In the genomic region with DNA sequence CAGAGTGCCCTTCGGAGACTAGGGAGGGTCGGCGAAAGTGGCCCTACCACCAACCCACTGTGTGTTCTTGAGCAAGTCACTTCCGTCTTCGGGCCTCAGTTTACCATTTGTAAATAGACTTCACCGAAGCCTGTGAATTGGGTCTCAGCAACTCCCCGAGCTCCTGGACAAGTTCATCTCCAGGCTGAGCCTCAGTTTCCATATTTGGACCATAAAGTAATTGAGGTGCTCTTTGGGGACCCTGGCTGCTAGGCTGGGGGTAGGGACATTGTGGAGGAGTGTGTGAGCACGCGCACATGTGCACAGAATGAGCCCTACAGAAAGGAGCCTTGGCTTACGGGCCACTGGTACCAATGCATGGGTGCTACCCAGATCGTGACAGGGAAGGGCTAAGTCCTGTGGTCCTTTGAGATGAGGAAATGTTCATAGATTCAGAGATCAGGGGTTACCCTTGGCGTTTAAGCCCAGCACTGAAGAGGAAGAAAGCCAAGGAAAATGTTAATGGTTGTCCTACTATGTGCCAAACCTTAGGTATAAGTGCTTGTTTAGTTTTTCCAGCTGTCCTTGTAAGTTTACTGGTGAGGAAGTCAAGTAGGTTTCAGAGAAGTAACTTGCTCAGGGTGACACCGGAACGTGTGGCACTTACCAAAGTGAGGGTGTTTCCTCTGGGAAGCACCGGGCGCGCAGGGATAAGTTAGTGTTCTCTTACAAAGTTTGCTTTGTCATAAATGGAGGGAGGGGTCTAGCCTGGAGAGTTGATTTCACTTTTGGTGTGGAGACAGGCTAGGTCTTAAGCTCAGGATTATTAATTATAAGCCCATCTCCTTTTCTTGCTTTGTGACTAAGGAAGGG, we compare ENCODE assay signal across 8 mouse cellular contexts. TPM values are rescaled to one million over a fixed set of nuclear protein-coding genes. Genes with fewer than 3 reads are reported as not detected.
A peak's percentile ranks its signal among the peaks of the same experiment; 100 is the strongest.
DNase-seq lines count a peak whose midpoint lies in the region; ATAC-seq and TF ChIP-seq lines count a peak whose summit lies in the region.

No protein-coding gene starts in this region.

- peak overlapping the region; percentile 86 for H3K4me2 ChIP-seq in hindbrain, embryonic 15.5 days
- H3K4me2 ChIP-seq in lung, embryonic 14.5 days = peak overlapping the region; percentile 89

- H3K4me3 ChIP-seq in kidney, adult 2 months (ENCODE audit: insufficient read depth, low read depth, low read length) = peak overlapping the region; percentile 95
- peak overlapping the region; percentile 71 for H3K4me3 ChIP-seq in hindbrain, embryonic 15.5 days
- peak overlapping the region; percentile 98 for H3K4me3 ChIP-seq in lung, embryonic 14.5 days (ENCODE audit: low read depth, low read length)
- H3K4me3 ChIP-seq in small intestine, adult 2 months (ENCODE audit: low read depth, low read length) = peak overlapping the region; percentile 86

- TF ChIP-seq POLR2A in kidney, adult 2 months (IDR thresholded peaks at IDR 0.05; ENCODE audit: low read depth, low read length) = no peak
- TF ChIP-seq POLR2A in small intestine, adult 2 months (IDR thresholded peaks at IDR 0.05; ENCODE audit: low read depth, low read length) = no peak

- WGBS in kidney, adult 2 months = under 1% methylated on average over 17 of the region's 17 CpGs
- 4% methylated on average over 17 of the region's 17 CpGs for WGBS in hindbrain, embryonic 15.5 days
- WGBS in lung, embryonic 14.5 days = under 1% methylated on average over 17 of the region's 17 CpGs
- WGBS in small intestine, adult 2 months = under 1% methylated on average over 17 of the region's 17 CpGs

- H3K27ac ChIP-seq in kidney, adult 2 months (ENCODE audit: insufficient read depth, low read depth, low read length) = peak overlapping the region; percentile 94
- H3K27ac ChIP-seq in hindbrain, embryonic 15.5 days (replicated peaks) = peak overlapping the region; percentile 54
- H3K27ac ChIP-seq in lung, embryonic 14.5 days (ENCODE audit: low read depth) = peak overlapping the region; percentile 87
- peak overlapping the region; percentile 93 for H3K27ac ChIP-seq in small intestine, adult 2 months (ENCODE audit: insufficient read depth, low read depth, low read length)

- H3K9ac ChIP-seq in hindbrain, embryonic 15.5 days = peak overlapping the region; percentile 54
- H3K9ac ChIP-seq in lung, embryonic 14.5 days = peak overlapping the region; percentile 92

- no peaks in the 10 kb centered on the region for H3K36me3 ChIP-seq in kidney, adult 2 months (ENCODE audit: control insufficient read depth, insufficient read depth, low read length)
- H3K36me3 ChIP-seq in hindbrain, embryonic 15.5 days = no peaks in the 10 kb centered on the region
- peaks cover 11% of the 10 kb centered on the region; the same call in 1 of the 2 replicates for H3K36me3 ChIP-seq in lung, embryonic 14.5 days (ENCODE audit: insufficient read depth)
- H3K36me3 ChIP-seq in small intestine, adult 2 months (ENCODE audit: control insufficient read depth, insufficient read depth, low read length) = peaks cover 6% of the 10 kb centered on the region; the same call in 1 of the 2 replicates

- TF ChIP-seq CTCF in kidney, adult 2 months (conservative IDR thresholded peaks at IDR 0.05; ENCODE audit: insufficient read depth, insufficient read length, low read depth, low read length) = no peak
- no peak for TF ChIP-seq CTCF in lung, embryonic 14.5 days (IDR thresholded peaks at IDR 0.05; ENCODE audit: low read depth)
- TF ChIP-seq CTCF in small intestine, adult 2 months (IDR thresholded peaks at IDR 0.05; ENCODE audit: extremely low read depth, insufficient read length, insufficient replicate concordance, low read depth, low read length) = no peak

- no peak for ATAC-seq in hindbrain, embryonic 15.5 days (ENCODE audit: low FRiP score, low read depth)
- ATAC-seq in lung, embryonic 14.5 days (ENCODE audit: insufficient read depth) = peak; percentile 33

- intact Hi-C loops in left cerebral cortex, postnatal 10 days (cut with DNase I) = loop anchor here (5.0 kb wide), 1 partner anchor 36 kb away; no protein-coding TSS in a partner anchor

- no peaks in the 10 kb centered on the region for H3K27me3 ChIP-seq in kidney, adult 2 months (replicated peaks; ENCODE audit: control insufficient read depth, insufficient read depth, low read length)
- H3K27me3 ChIP-seq in hindbrain, embryonic 15.5 days = no peaks in the 10 kb centered on the region
- H3K27me3 ChIP-seq in lung, embryonic 14.5 days (ENCODE audit: insufficient read depth, low read length) = no peaks in the 10 kb centered on the region
- no peaks in the 10 kb centered on the region for H3K27me3 ChIP-seq in small intestine, adult 2 months (ENCODE audit: control insufficient read depth, insufficient read depth, low read length)

- H3K4me1 ChIP-seq in kidney, adult 2 months (ENCODE audit: control insufficient read depth, insufficient read depth, low read length) = peaks cover 34% of the 10 kb centered on the region
- H3K4me1 ChIP-seq in hindbrain, embryonic 15.5 days (replicated peaks) = peaks cover 30% of the 10 kb centered on the region
- no peaks in the 10 kb centered on the region; the same call in 1 of the 2 replicates for H3K4me1 ChIP-seq in lung, embryonic 14.5 days (ENCODE audit: insufficient read depth)
- H3K4me1 ChIP-seq in small intestine, adult 2 months (ENCODE audit: control insufficient read depth, insufficient read depth, insufficient read length, low read length) = peaks cover 8% of the 10 kb centered on the region; the same call in 1 of the 2 replicates

- DNase-seq in kidney, adult 2 months = peak; percentile 50
- DNase-seq in kidney, adult 8-10 months = no peak
- peak; percentile 30 for DNase-seq in embryo, embryonic 9.5 days (ENCODE audit: extremely low spot score)
- DNase-seq in lung, embryonic 14.5 days = peak; percentile 67
- no peak for DNase-seq in gastrocnemius, postnatal 10 days
- no peak for DNase-seq in left cerebral cortex, postnatal 10 days (ENCODE audit: extremely low spot score in 1 of 2, low spot score in 2 of 2)

- no peaks in the 10 kb centered on the region for H3K9me3 ChIP-seq in hindbrain, embryonic 15.5 days
- no peaks in the 10 kb centered on the region for H3K9me3 ChIP-seq in lung, embryonic 14.5 days (ENCODE audit: low read depth, low read length)

RNA-seq across cellular contexts. Expression of a gene that starts 0.8 kb away (rescaled TPM):
- polyA plus RNA-seq in kidney, adult 2 months (2012; rRNA removed) = 37.0 and 45.7 TPM in 2 replicates
- 30.3 and 31.1 TPM in 2 replicates for polyA plus RNA-seq in hindbrain, embryonic 15.5 days (2015; fragmentation: Nextera tagmentation; extraction: Ambion mirVana)
- polyA plus RNA-seq in lung, embryonic 14.5 days (2014; fragmentation: Nextera tagmentation; extraction: Ambion mirVana) = 96.3 and 101 TPM in 2 replicates
- polyA plus RNA-seq in small intestine, adult 2 months (2012; rRNA removed) = 37.6 and 97.6 TPM in 2 replicates
- 10 to 100 TPM; 73.1 to 88.7 TPM for total RNA-seq in gastrocnemius, postnatal 10 days (2021)
- total RNA-seq in left cerebral cortex, postnatal 10 days (2021) = 10 to 100 TPM; 23.9 to 38.5 TPM

Comparison
In these comparisons a context has a peak if more than half of its experiments do, and no peak if none do; other contexts are left out.
1. DNase-seq: peak in kidney, adult 2 months (single experiment), embryo, embryonic 9.5 days (single experiment) and lung, embryonic 14.5 days (single experiment); none in kidney, adult 8-10 months (0 of 2), gastrocnemius, postnatal 10 days (single experiment) and left cerebral cortex, postnatal 10 days (0 of 2).
2. Peak in every context shown above with its lines, with median percentiles within 50 percentile points of each other: H3K27ac ChIP-seq and H3K4me3 ChIP-seq.